Mouse (Mus musculus) regulatory T cell (primary cell): ENCODE results near the gene Angptl2.

ENCODE experiments used
- in situ Hi-C: fragments of 300-600 bp; cut with MboI, MseI; formaldehyde crosslinking; loops from one replicate; pipeline ENCODE4 v1.15.1; 2025; ENCODE audit warnings: high pct_unique_total_duplicates

Gene Angptl2

GRCm38 (mm10) chr2:33215700-33216509 lies at the start of gene Angptl2:
Gene Angptl2 (plus strand): TSS chr2:33216069.
- in situ Hi-C loops, result loop anchor here (5.0 kb wide), 1 partner anchor 136 kb away; no protein-coding TSS in a partner anchor

GRCm38 (mm10) chr2:33167060-33167459 lies 48.8 kb upstream of the Angptl2 start:
- in situ Hi-C loops, result loop anchor here (5.0 kb wide), 1 partner anchor 40 kb away; no protein-coding TSS in a partner anchor

- in situ Hi-C loops, result loop anchor here (5.0 kb wide), 1 partner anchor 38 kb away; no protein-coding TSS in a partner anchor
Measured at GRCm38 (mm10) chr2:33169445-33169844, 46.4 kb upstream of the Angptl2 start.

GRCm38 (mm10) chr2:33170777-33171565 lies 44.9 kb upstream of the Angptl2 start:
- in situ Hi-C loops, result no loop called here

GRCm38 (mm10) chr2:33173126-33173525 lies 42.7 kb upstream of the Angptl2 start:
- in situ Hi-C loops, result no loop called here

GRCm38 (mm10) chr2:33173686-33174085 lies 42.2 kb upstream of the Angptl2 start:
- in situ Hi-C loops, result no loop called here

- in situ Hi-C loops, result no loop called here
Measured at GRCm38 (mm10) chr2:33176516-33176915, 39.4 kb upstream of the Angptl2 start.

- in situ Hi-C loops, result no loop called here
Measured at GRCm38 (mm10) chr2:33176921-33177320, 38.9 kb upstream of the Angptl2 start.

- in situ Hi-C loops, result no loop called here
Measured at GRCm38 (mm10) chr2:33177443-33178242, 38.2 kb upstream of the Angptl2 start.

- in situ Hi-C loops, result no loop called here
Measured at GRCm38 (mm10) chr2:33178243-33178932, 37.5 kb upstream of the Angptl2 start.

- in situ Hi-C loops, result no loop called here
Measured at GRCm38 (mm10) chr2:33179171-33179929, 36.5 kb upstream of the Angptl2 start.

- in situ Hi-C loops, result no loop called here
Measured at GRCm38 (mm10) chr2:33179930-33180630, 35.8 kb upstream of the Angptl2 start.

GRCm38 (mm10) chr2:33183321-33183720 lies 32.5 kb upstream of the Angptl2 start:
- in situ Hi-C loops, result no loop called here

- in situ Hi-C loops, result no loop called here
Measured at GRCm38 (mm10) chr2:33184641-33185040, 31.2 kb upstream of the Angptl2 start.

- in situ Hi-C loops, result no loop called here
Measured at GRCm38 (mm10) chr2:33185258-33185657, 30.6 kb upstream of the Angptl2 start.

GRCm38 (mm10) chr2:33186505-33186904 lies 29.4 kb upstream of the Angptl2 start:
- in situ Hi-C loops, result no loop called here

GRCm38 (mm10) chr2:33187874-33188273 lies 28.0 kb upstream of the Angptl2 start:
- in situ Hi-C loops, result no loop called here

- in situ Hi-C loops, result no loop called here
Measured at GRCm38 (mm10) chr2:33188925-33189670, 26.8 kb upstream of the Angptl2 start.

GRCm38 (mm10) chr2:33189976-33190375 lies 25.9 kb upstream of the Angptl2 start:
- in situ Hi-C loops, result no loop called here
